Mouse (Mus musculus): ENCODE measurements around the gene St6galnac3. TPM values are rescaled to one million over a fixed set of nuclear protein-coding genes. Genes with fewer than 3 reads are reported as not detected.
A peak's percentile ranks its signal among the peaks of the same experiment; 100 is the strongest.

St6galnac3 gene
- polyA plus RNA-seq, 1 experiment from 2014 or later = 41.4 TPM

GRCm38 (mm10) chr3:153738421-153738820 lies 13.4 kb upstream of the St6galnac3 start:
- H3K4me1 ChIP-seq (ENCODE audit: control insufficient read depth, insufficient read depth, low read length) = peaks cover 17% of the 10 kb centered on the region; the same call in 1 of the 2 replicates
- H3K9ac ChIP-seq (ENCODE audit: low read length) = no peak overlapping the region
- no peak overlapping the region for H3K27ac ChIP-seq (ENCODE audit: low read depth, low read length)
- H3K27me3 ChIP-seq (ENCODE audit: control insufficient read depth, insufficient read depth, low read length) = no peaks in the 10 kb centered on the region
- no peaks in the 10 kb centered on the region for H3K9me3 ChIP-seq (ENCODE audit: control insufficient read depth, low read length)
- H3K4me3 ChIP-seq (ENCODE audit: low read depth, low read length) = no peak overlapping the region
- no peak overlapping the region for H3K4me2 ChIP-seq (ENCODE audit: low read depth)
- WGBS = 34% methylated on average over 10 of the region's 10 CpGs
- no peak for DNase-seq (ENCODE audit: low spot score)
- H3K36me3 ChIP-seq (ENCODE audit: control insufficient read depth, insufficient read depth, low read length) = no peaks in the 10 kb centered on the region
- ATAC-seq (ENCODE audit: insufficient read depth, low FRiP score, low TSS enrichment) = no peak

GRCm38 (mm10) chr3:153736756-153737280 lies 11.8 kb upstream of the St6galnac3 start:
- no peaks in the 10 kb centered on the region for H3K27me3 ChIP-seq (ENCODE audit: control insufficient read depth, insufficient read depth, low read length)
- H3K4me1 ChIP-seq (ENCODE audit: control insufficient read depth, insufficient read depth, low read length) = peaks cover 17% of the 10 kb centered on the region; the same call in 1 of the 2 replicates
- ATAC-seq (ENCODE audit: insufficient read depth, low FRiP score, low TSS enrichment) (no peak), DNase-seq (ENCODE audit: low spot score) (no peak)
- H3K4me3 ChIP-seq (ENCODE audit: low read depth, low read length) = no peak overlapping the region
- H3K27ac ChIP-seq (ENCODE audit: low read depth, low read length) = no peak overlapping the region
- H3K4me2 ChIP-seq (ENCODE audit: low read depth) = no peak overlapping the region
- no peaks in the 10 kb centered on the region for H3K9me3 ChIP-seq (ENCODE audit: control insufficient read depth, low read length)
- no peak overlapping the region for H3K9ac ChIP-seq (ENCODE audit: low read length)
- H3K36me3 ChIP-seq (ENCODE audit: control insufficient read depth, insufficient read depth, low read length) = no peaks in the 10 kb centered on the region
- 76% methylated on average over 16 of the region's 16 CpGs for WGBS

- Histone ChIP-seq H3K27me3 (ENCODE audit: control insufficient read depth, insufficient read depth, low read length) (no peaks in the 10 kb centered on the region), H3K4me2 (ENCODE audit: low read depth) (no peak overlapping the region), H3K4me1 (ENCODE audit: control insufficient read depth, insufficient read depth, low read length) (peaks cover 17% of the 10 kb centered on the region; the same call in 1 of the 2 replicates), H3K4me3 (ENCODE audit: low read depth, low read length) (no peak overlapping the region), H3K9me3 (ENCODE audit: control insufficient read depth, low read length) (no peaks in the 10 kb centered on the region), H3K27ac (ENCODE audit: low read depth, low read length) (no peak overlapping the region), H3K36me3 (ENCODE audit: control insufficient read depth, insufficient read depth, low read length) (no peaks in the 10 kb centered on the region), H3K9ac (ENCODE audit: low read length) (no peak overlapping the region)
- 65% methylated on average over 13 of the region's 13 CpGs for WGBS
- DNase-seq (ENCODE audit: low spot score) (no peak), ATAC-seq (ENCODE audit: insufficient read depth, low FRiP score, low TSS enrichment) (peak; percentile 22; the same call in 1 of the 2 replicates)
Measured at GRCm38 (mm10) chr3:153735796-153736549, 11.0 kb upstream of the St6galnac3 start.

- Histone ChIP-seq H3K4me3 (ENCODE audit: low read depth, low read length) (no peak overlapping the region), H3K4me2 (ENCODE audit: low read depth) (no peak overlapping the region), H3K4me1 (ENCODE audit: control insufficient read depth, insufficient read depth, low read length) (peaks cover 17% of the 10 kb centered on the region; the same call in 1 of the 2 replicates), H3K27ac (ENCODE audit: low read depth, low read length) (no peak overlapping the region), H3K9me3 (ENCODE audit: control insufficient read depth, low read length) (no peaks in the 10 kb centered on the region), H3K36me3 (ENCODE audit: control insufficient read depth, insufficient read depth, low read length) (no peaks in the 10 kb centered on the region), H3K9ac (ENCODE audit: low read length) (no peak overlapping the region), H3K27me3 (ENCODE audit: control insufficient read depth, insufficient read depth, low read length) (no peaks in the 10 kb centered on the region)
- ATAC-seq (ENCODE audit: insufficient read depth, low FRiP score, low TSS enrichment) = no peak; the same call in 1 of the 2 replicates
- no peak for DNase-seq (ENCODE audit: low spot score)
- 43% methylated on average over 10 of the region's 10 CpGs for WGBS
Measured at GRCm38 (mm10) chr3:153734741-153735140, 9.8 kb upstream of the St6galnac3 start.

GRCm38 (mm10) chr3:153733364-153734159 lies 8.6 kb upstream of the St6galnac3 start:
- no peak overlapping the region for H3K27ac ChIP-seq (ENCODE audit: low read depth, low read length)
- ATAC-seq (ENCODE audit: insufficient read depth, low FRiP score, low TSS enrichment) = no peak

GRCm38 (mm10) chr3:153732749-153733148 lies 7.8 kb upstream of the St6galnac3 start:
- H3K4me1 ChIP-seq (ENCODE audit: control insufficient read depth, insufficient read depth, low read length) = peaks cover 14% of the 10 kb centered on the region; the same call in 1 of the 2 replicates
- ATAC-seq (ENCODE audit: insufficient read depth, low FRiP score, low TSS enrichment) = no peak
- H3K4me2 ChIP-seq (ENCODE audit: low read depth) = no peak overlapping the region
- H3K4me3 ChIP-seq (ENCODE audit: low read depth, low read length) = no peak overlapping the region
- H3K36me3 ChIP-seq (ENCODE audit: control insufficient read depth, insufficient read depth, low read length) = no peaks in the 10 kb centered on the region
- H3K9ac ChIP-seq (ENCODE audit: low read length) = no peak overlapping the region
- no peaks in the 10 kb centered on the region for H3K9me3 ChIP-seq (ENCODE audit: control insufficient read depth, low read length)
- no peak overlapping the region for H3K27ac ChIP-seq (ENCODE audit: low read depth, low read length)
- WGBS = 59% methylated on average over 6 of the region's 6 CpGs
- no peaks in the 10 kb centered on the region for H3K27me3 ChIP-seq (ENCODE audit: control insufficient read depth, insufficient read depth, low read length)
- DNase-seq (ENCODE audit: low spot score) = no peak

More at GRCm38 (mm10) chr3:153733364-153734159, 8.6 kb upstream of the St6galnac3 start:
- Histone ChIP-seq H3K4me1 (ENCODE audit: control insufficient read depth, insufficient read depth, low read length) (peaks cover 17% of the 10 kb centered on the region; the same call in 1 of the 2 replicates), H3K36me3 (ENCODE audit: control insufficient read depth, insufficient read depth, low read length) (no peaks in the 10 kb centered on the region), H3K9ac (ENCODE audit: low read length) (no peak overlapping the region), H3K4me3 (ENCODE audit: low read depth, low read length) (no peak overlapping the region), H3K9me3 (ENCODE audit: control insufficient read depth, low read length) (no peaks in the 10 kb centered on the region), H3K4me2 (ENCODE audit: low read depth) (no peak overlapping the region), H3K27me3 (ENCODE audit: control insufficient read depth, insufficient read depth, low read length) (no peaks in the 10 kb centered on the region)
- WGBS = 93% methylated on average over 4 of the region's 4 CpGs
- no peak for DNase-seq (ENCODE audit: low spot score)

GRCm38 (mm10) chr3:153732035-153732434 lies 7.1 kb upstream of the St6galnac3 start:
- no peaks in the 10 kb centered on the region for H3K9me3 ChIP-seq (ENCODE audit: control insufficient read depth, low read length)
- no peak for DNase-seq (ENCODE audit: low spot score)
- 69% methylated on average over 6 of the region's 6 CpGs for WGBS
- H3K4me1 ChIP-seq (ENCODE audit: control insufficient read depth, insufficient read depth, low read length) = peaks cover 14% of the 10 kb centered on the region; the same call in 1 of the 2 replicates
- H3K9ac ChIP-seq (ENCODE audit: low read length) = no peak overlapping the region
- ATAC-seq (ENCODE audit: insufficient read depth, low FRiP score, low TSS enrichment) = no peak
- no peak overlapping the region for H3K4me3 ChIP-seq (ENCODE audit: low read depth, low read length)
- H3K36me3 ChIP-seq (ENCODE audit: control insufficient read depth, insufficient read depth, low read length) = no peaks in the 10 kb centered on the region
- H3K27ac ChIP-seq (ENCODE audit: low read depth, low read length) = no peak overlapping the region
- no peak overlapping the region for H3K4me2 ChIP-seq (ENCODE audit: low read depth)
- no peaks in the 10 kb centered on the region for H3K27me3 ChIP-seq (ENCODE audit: control insufficient read depth, insufficient read depth, low read length)

- Histone ChIP-seq H3K27me3 (ENCODE audit: control insufficient read depth, insufficient read depth, low read length) (no peaks in the 10 kb centered on the region), H3K4me3 (ENCODE audit: low read depth, low read length) (no peak overlapping the region), H3K4me1 (ENCODE audit: control insufficient read depth, insufficient read depth, low read length) (peaks cover 6% of the 10 kb centered on the region; the same call in 1 of the 2 replicates), H3K9ac (ENCODE audit: low read length) (no peak overlapping the region), H3K27ac (ENCODE audit: low read depth, low read length) (no peak overlapping the region), H3K9me3 (ENCODE audit: control insufficient read depth, low read length) (no peaks in the 10 kb centered on the region), H3K4me2 (ENCODE audit: low read depth) (no peak overlapping the region), H3K36me3 (ENCODE audit: control insufficient read depth, insufficient read depth, low read length) (no peaks in the 10 kb centered on the region)
- DNase-seq (ENCODE audit: low spot score) = no peak
- ATAC-seq (ENCODE audit: insufficient read depth, low FRiP score, low TSS enrichment) = no peak
Measured at GRCm38 (mm10) chr3:153728577-153728976, 3.6 kb upstream of the St6galnac3 start.
